Mouse (Mus musculus) MEL (cell line): ENCODE data around the gene Tax1bp1. TPM values are rescaled to one million over a fixed set of nuclear protein-coding genes. Genes with fewer than 3 reads are reported as not detected.

Experiments
- DNase-seq: peaks from one replicate; pipeline ENCODE4 v3.0.0; 2011; ENCODE audit warnings: low read depth, low spot score
- H3K27ac ChIP-seq: 2 replicates; pipeline ENCODE4 v1.5.1; 2012; ENCODE audit warnings: low read depth, mild to moderate bottlenecking, control low read depth, low read length, moderate library complexity; ENCODE audit not compliant: control insufficient read depth
- H3K27me3 ChIP-seq, 2 experiments: fragments of 150-350 bp in 1 of 2; sonication (generic) in 1 of 2; 2 replicates each; pipeline ENCODE4 v1.6.1; 2012; ENCODE audit warnings: low read length in 2 of 2, mild to moderate bottlenecking in 2 of 2, improper control_type of control experiment in 1 of 2, moderate library complexity in 1 of 2; ENCODE audit not compliant: insufficient read depth in 2 of 2, control insufficient read depth in 1 of 2
- H3K36me3 ChIP-seq, 2 experiments: 2 replicates each; pipeline ENCODE4 v1.6.1; 2012 to 2014; ENCODE audit warnings: low read length in 2 of 2, improper control_type of control experiment in 1 of 2, inconsistent platforms in 1 of 2, mild to moderate bottlenecking in 1 of 2; ENCODE audit not compliant: insufficient read depth in 2 of 2, control insufficient read depth in 1 of 2
- H3K4me1 ChIP-seq, 2 experiments: fragments of 150-350 bp in 1 of 2; sonication (generic) in 1 of 2; 2 replicates each; pipeline ENCODE4 v1.6.1; 2012; ENCODE audit warnings: low read length in 2 of 2, improper control_type of control experiment in 1 of 2, mild to moderate bottlenecking in 1 of 2; ENCODE audit not compliant: insufficient read depth in 2 of 2, control insufficient read depth in 1 of 2
- H3K4me3 ChIP-seq, 2 experiments: fragments of 150-350 bp in 1 of 2; sonication (generic) in 1 of 2; 2 replicates each; pipeline ENCODE4 v1.5.1; 2012; ENCODE audit warnings: low read depth in 2 of 2, low read length in 2 of 2, mild to moderate bottlenecking in 2 of 2, moderate library complexity in 2 of 2, control low read depth in 1 of 2, improper control_type of control experiment in 1 of 2; ENCODE audit not compliant: control insufficient read depth in 1 of 2, insufficient read depth in 1 of 2
- H3K79me2 ChIP-seq: 2 replicates; pipeline ENCODE4 v1.6.1; 2012; ENCODE audit warnings: mild to moderate bottlenecking, low read length, moderate library complexity; ENCODE audit not compliant: control insufficient read depth, poor library complexity, insufficient read depth
- H3K9ac ChIP-seq: 2 replicates; pipeline ENCODE4 v1.6.1; 2012; ENCODE audit warnings: low read depth, mild to moderate bottlenecking, control low read depth, low read length, moderate library complexity; ENCODE audit not compliant: control insufficient read depth, poor library complexity, severe bottlenecking
- H3K9me3 ChIP-seq: fragments of 150-350 bp; sonication (generic); replicated peaks from 2 replicates; pipeline ENCODE4 v1.6.1; 2012; ENCODE audit warnings: mild to moderate bottlenecking, low read length, improper control_type of control experiment, moderate library complexity; ENCODE audit not compliant: insufficient read depth
- CHD2 ChIP-seq: IDR thresholded peaks from 2 replicates; pipeline ENCODE4 v1.6.1; 2011; ENCODE audit warnings: low read length, improper control_type of control experiment
- CTCF ChIP-seq, 3 experiments: IDR thresholded peaks in 2 of 3; conservative IDR thresholded peaks in 1 of 3; 2 replicates each; pipeline ENCODE4 v1.5.1; 2011 to 2012; ENCODE audit warnings: low read length in 3 of 3, low read depth in 2 of 3, mild to moderate bottlenecking in 2 of 3, improper control_type of control experiment in 1 of 3, inconsistent platforms in 1 of 3, mixed read lengths in 1 of 3, moderate library complexity in 1 of 3; ENCODE audit not compliant: control insufficient read depth in 1 of 3, insufficient read depth in 1 of 3, poor library complexity in 1 of 3, severe bottlenecking in 1 of 3
- GABPA ChIP-seq: IDR thresholded peaks from 2 replicates; pipeline ENCODE4 v1.6.1; 2012; ENCODE audit warnings: low read depth, mild to moderate bottlenecking, inconsistent platforms, low read length, improper control_type of control experiment, moderate library complexity
- JUND ChIP-seq: IDR thresholded peaks from 2 replicates; pipeline ENCODE4 v1.6.1; 2011; ENCODE audit warnings: low read depth, mild to moderate bottlenecking, improper control_type of control experiment, low read length
- MAFK ChIP-seq: IDR thresholded peaks from 2 replicates; pipeline ENCODE4 v1.6.1; 2011; ENCODE audit warnings: low read depth, mild to moderate bottlenecking, low read length, improper control_type of control experiment, borderline replicate concordance
- MAX ChIP-seq: IDR thresholded peaks from 2 replicates; pipeline ENCODE4 v1.6.1; 2011; ENCODE audit warnings: low read length, improper control_type of control experiment
- MAZ ChIP-seq: IDR thresholded peaks from 2 replicates; pipeline ENCODE4 v1.6.1; 2012; ENCODE audit warnings: low read depth, mild to moderate bottlenecking, inconsistent platforms, low read length, improper control_type of control experiment
- MEF2A ChIP-seq: IDR thresholded peaks from 2 replicates; pipeline ENCODE4 v1.6.1; 2014; ENCODE audit warnings: low read depth, mild to moderate bottlenecking, inconsistent platforms, low read length, improper control_type of control experiment; ENCODE audit not compliant: poor library complexity, insufficient replicate concordance, severe bottlenecking; ENCODE audit errors: extremely low read depth
- MYB ChIP-seq: IDR thresholded peaks from 2 replicates; pipeline ENCODE4 v1.6.1; 2011; ENCODE audit warnings: mild to moderate bottlenecking, low read depth, low read length, improper control_type of control experiment
- NELFE ChIP-seq: IDR thresholded peaks from 2 replicates; pipeline ENCODE4 v1.6.1; 2011; ENCODE audit warnings: low read depth, low read length, improper control_type of control experiment
- POLR2AphosphoS5 ChIP-seq: IDR thresholded peaks from 2 replicates; pipeline ENCODE4 v1.6.1; 2012; ENCODE audit warnings: low read depth, borderline replicate concordance, mild to moderate bottlenecking, inconsistent platforms, low read length, moderate library complexity, mixed read lengths
- RAD21 ChIP-seq: IDR thresholded peaks from 2 replicates; pipeline ENCODE4 v1.6.1; 2011; ENCODE audit warnings: mild to moderate bottlenecking, low read depth, low read length, improper control_type of control experiment
- RCOR1 ChIP-seq: IDR thresholded peaks from 2 replicates; pipeline ENCODE4 v1.6.1; 2012; ENCODE audit warnings: low read depth, mild to moderate bottlenecking, inconsistent platforms, low read length, improper control_type of control experiment
- SIN3A ChIP-seq: IDR thresholded peaks from 2 replicates; pipeline ENCODE4 v1.6.1; 2012; ENCODE audit warnings: low read length, improper control_type of control experiment, inconsistent platforms
- TBP ChIP-seq: IDR thresholded peaks from 2 replicates; pipeline ENCODE4 v1.8.0; 2011; ENCODE audit warnings: low read depth, low read length, improper control_type of control experiment
- TCF12 ChIP-seq: IDR thresholded peaks from 2 replicates; pipeline ENCODE4 v1.6.1; 2014; ENCODE audit warnings: low read depth, mild to moderate bottlenecking, inconsistent platforms, low read length, improper control_type of control experiment, moderate library complexity
- UBTF ChIP-seq: IDR thresholded peaks from 2 replicates; pipeline ENCODE4 v1.6.1; 2012; ENCODE audit warnings: low read depth, mild to moderate bottlenecking, inconsistent platforms, low read length, improper control_type of control experiment, moderate library complexity, borderline replicate concordance; ENCODE audit not compliant: insufficient read depth
- USF1 ChIP-seq: IDR thresholded peaks from 2 replicates; pipeline ENCODE4 v1.6.1; 2014; ENCODE audit warnings: low read depth, mild to moderate bottlenecking, inconsistent platforms, low read length, improper control_type of control experiment, moderate library complexity
- USF2 ChIP-seq, 2 experiments: IDR thresholded peaks; 2 replicates each; pipeline ENCODE4 v1.6.1; 2011 to 2012; ENCODE audit warnings: improper control_type of control experiment in 2 of 2, low read length in 2 of 2, borderline replicate concordance in 1 of 2, inconsistent platforms in 1 of 2, low read depth in 1 of 2, mild to moderate bottlenecking in 1 of 2; ENCODE audit not compliant: insufficient read depth in 1 of 2
- polyA plus RNA-seq, 2 experiments: library from polyadenylated mRNA; stranded (reverse) in 1 of 2; unstranded in 1 of 2; fragments of >175 nt in 1 of 2; fragments of >200 nt in 1 of 2; gene quantifications; 2 replicates each; pipeline versions ENCODE4 v1.2.1 to v1.2.4; 2012; ENCODE audit warnings: low replicate concordance in 2 of 2, low read depth in 1 of 2; ENCODE audit not compliant: insufficient read length in 2 of 2, insufficient read depth in 1 of 2, missing spikeins in 1 of 2
- total RNA-seq: library from RNA; depleted of rRNA; stranded (reverse); fragments of 300-350 nt; gene quantifications from 2 replicates; pipeline ENCODE4 v1.2.3, GENCODE M21; 2012

The Tax1bp1 gene
- total and polyA plus RNA-seq, 3 experiments, result 39.8 to 45.6 TPM; not detected in 1

GRCm38 (mm10) chr6:52672539-52672938 lies 41.0 kb upstream of the Tax1bp1 start:
- no peaks in the 10 kb centered on the region for H3K79me2 ChIP-seq
- peaks cover 0 to 5% of the 10 kb centered on the region in 2 experiments; a peak in 2 of 4 replicates for H3K4me1 ChIP-seq
- peaks cover 0 to 2% of the 10 kb centered on the region in 2 experiments; a peak in 1 of 4 replicates for H3K36me3 ChIP-seq
- DNase-seq, result peak; percentile 28
- H3K9me3 ChIP-seq, result no peaks in the 10 kb centered on the region
- TF ChIP-seq MEF2A (no peak), RAD21 (no peak), MAZ (no peak), UBTF (no peak), USF1 (no peak), USF2 (IDR thresholded peaks at IDR 0.05; ENCODE audit: borderline replicate concordance in 1 of 2, insufficient read depth in 1 of 2, low read depth in 1 of 2, low read length in 2 of 2) (no peak), MYB (no peak)
- H3K27me3 ChIP-seq, result peaks cover 2 to 3% of the 10 kb centered on the region in 2 experiments; a peak in 2 of 4 replicates
- H3K4me3 ChIP-seq, result peak overlapping the region in 1 of 2 experiments; percentile 52; a peak in 2 of 4 replicates
- H3K27ac ChIP-seq, result no peak overlapping the region
- no peak overlapping the region for H3K9ac ChIP-seq

- no peak for TF ChIP-seq MAX
- no peak for TF ChIP-seq MAFK
- no peak for TF ChIP-seq CTCF (IDR thresholded peaks at IDR 0.05 in 2 of 3, conservative IDR thresholded peaks at IDR 0.05 in 1 of 3; ENCODE audit: control insufficient read depth in 1 of 3, insufficient read depth in 1 of 3, low read depth in 2 of 3, low read length in 3 of 3, poor library complexity in 1 of 3, severe bottlenecking in 1 of 3)
- no peak for TF ChIP-seq MEF2A
- no peak for TF ChIP-seq RCOR1
- TF ChIP-seq NELFE, result no peak
- TF ChIP-seq TBP, result no peak
- TF ChIP-seq GABPA, result no peak
- TF ChIP-seq CHD2, result no peak
- TF ChIP-seq POLR2AphosphoS5, result no peak
- TF ChIP-seq JUND, result no peak
- TF ChIP-seq TCF12, result no peak
- TF ChIP-seq SIN3A, result no peak
- Histone ChIP-seq H3K36me3 (peaks cover 0 to 2% of the 10 kb centered on the region in 2 experiments; a peak in 1 of 4 replicates), H3K27ac (no peak overlapping the region), H3K27me3 (peaks cover 0 to 3% of the 10 kb centered on the region in 2 experiments; a peak in 2 of 4 replicates), H3K9ac (no peak overlapping the region), H3K4me1 (peaks cover 0 to 5% of the 10 kb centered on the region in 2 experiments; a peak in 2 of 4 replicates), H3K9me3 (no peaks in the 10 kb centered on the region), H3K79me2 (no peaks in the 10 kb centered on the region), H3K4me3 (no peak overlapping the region)
- DNase-seq, result no peak
These were observed 39.8 kb upstream of the Tax1bp1 start for GRCm38 (mm10) chr6:52673706-52674105.
